Mouse (Mus musculus) midbrain, embryonic 15.5 days (tissue): ENCODE data around the gene Smim20. TPM values are rescaled to one million over a fixed set of nuclear protein-coding genes. Genes with fewer than 3 reads are reported as not detected.
A peak's percentile ranks its signal among the peaks of the same experiment; 100 is the strongest.

Source experiments
- ATAC-seq: fragments of 200-750 bp; cut with Nextera tagmentation; replicated peaks from 2 replicates; pipeline ENCODE4 v1.8.0; 2017; ENCODE audit warnings: moderate TSS enrichment
- H3K27ac ChIP-seq: fragments of 300-500 bp; sonication (generic); 2 replicates; pipeline ENCODE4 v1.5.1; 2015; ENCODE audit warnings: mild to moderate bottlenecking, inconsistent platforms
- H3K27me3 ChIP-seq: fragments of 300-500 bp; sonication (generic); replicated peaks from 2 replicates; pipeline ENCODE4 v1.6.1; 2015; ENCODE audit warnings: inconsistent platforms
- H3K36me3 ChIP-seq: fragments of 300-500 bp; sonication (generic); replicated peaks from 2 replicates; pipeline ENCODE4 v1.6.1; 2015; ENCODE audit warnings: inconsistent platforms
- H3K4me1 ChIP-seq: fragments of 300-500 bp; sonication (generic); 2 replicates; pipeline ENCODE4 v1.6.1; 2015; ENCODE audit warnings: inconsistent platforms
- H3K4me2 ChIP-seq: fragments of 300-500 bp; sonication (generic); 2 replicates; pipeline ENCODE4 v1.6.1; 2015; ENCODE audit warnings: inconsistent platforms, mild to moderate bottlenecking, moderate library complexity
- H3K4me3 ChIP-seq: fragments of 300-500 bp; sonication (generic); 2 replicates; pipeline ENCODE4 v1.5.1; 2015; ENCODE audit warnings: mild to moderate bottlenecking, inconsistent platforms
- H3K9ac ChIP-seq: fragments of 300-500 bp; sonication (generic); 2 replicates; pipeline ENCODE4 v1.6.1; 2015; ENCODE audit warnings: mild to moderate bottlenecking, inconsistent platforms
- H3K9me3 ChIP-seq: fragments of 300-500 bp; sonication (generic); 2 replicates; pipeline ENCODE4 v1.6.1; 2016; ENCODE audit warnings: inconsistent platforms
- WGBS: fragments of 180-500 bp; shearing (Covaris S2); methylation state at CpG from one replicate; pipeline ENCODE4 v1.1.7; 2015; ENCODE audit warnings: mixed read lengths; 5-methylcytosine and 5-hydroxymethylcytosine counted together
- polyA plus RNA-seq: library from polyadenylated mRNA; unstranded; fragments of >200 nt; fragmentation: Nextera tagmentation; extraction: Ambion mirVana; gene quantifications from 2 replicates; pipeline ENCODE4 v1.2.1, GENCODE M21; 2015

The Smim20 gene
- polyA plus RNA-seq, 1 experiment from 2014 or later: 67.8 TPM

DNA sequence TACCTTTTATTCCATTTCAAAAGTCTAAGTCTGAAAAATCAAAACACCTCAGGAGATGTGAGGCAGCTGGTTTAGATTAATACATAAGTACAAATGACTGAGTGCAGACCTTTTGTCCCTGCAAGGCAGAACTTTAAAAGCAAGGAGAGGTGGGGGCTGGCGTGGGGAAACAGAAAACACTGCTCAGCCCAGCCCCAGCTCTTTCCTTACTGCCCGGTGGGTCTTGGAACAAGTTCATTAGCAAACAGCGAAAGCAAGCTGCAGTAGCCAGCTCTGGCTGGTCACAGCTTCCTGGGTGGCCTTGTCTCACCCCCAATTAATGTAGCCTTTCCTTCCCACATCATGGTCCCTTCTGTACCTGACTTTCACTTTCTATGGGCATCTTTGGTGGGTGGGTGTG lies 53.4 kb downstream of the Smim20 start:
- Histone ChIP-seq H3K4me2 (no peak overlapping the region), H3K27ac (no peak overlapping the region), H3K4me1 (peaks cover 8% of the 10 kb centered on the region), H3K36me3 (no peaks in the 10 kb centered on the region), H3K27me3 (no peaks in the 10 kb centered on the region), H3K9me3 (no peaks in the 10 kb centered on the region), H3K4me3 (no peak overlapping the region), H3K9ac (no peak overlapping the region)
- ATAC-seq: peak; percentile 37; the same call in 1 of the 2 replicates
- 44% methylated on average over 3 of the region's 3 CpGs for WGBS

DNA sequence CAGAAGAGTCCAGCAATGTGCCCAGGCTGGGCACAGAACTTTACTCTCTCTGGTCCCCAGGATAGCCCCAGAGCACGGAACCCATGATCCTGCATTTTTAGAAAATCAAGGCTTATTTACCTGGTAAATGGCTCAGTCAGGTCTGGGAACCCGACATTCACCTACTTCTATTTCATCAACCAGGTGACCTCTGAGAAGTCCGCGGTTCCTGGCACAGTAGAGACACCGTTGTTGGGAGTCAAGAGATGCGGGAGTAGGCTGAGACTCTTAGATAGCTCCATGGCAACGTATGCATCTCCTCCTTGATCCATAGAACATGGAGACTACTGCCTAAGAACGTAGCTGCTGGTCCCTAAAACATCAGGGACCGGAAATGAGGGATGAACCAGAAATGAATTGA lies 55.0 kb downstream of the Smim20 start:
- H3K27me3 ChIP-seq: no peaks in the 10 kb centered on the region
- no peak overlapping the region for H3K4me2 ChIP-seq
- peaks cover 21% of the 10 kb centered on the region for H3K4me1 ChIP-seq
- H3K9me3 ChIP-seq: no peaks in the 10 kb centered on the region
- WGBS: 93% methylated on average over 9 of the region's 9 CpGs
- no peak overlapping the region for H3K9ac ChIP-seq
- no peak overlapping the region for H3K4me3 ChIP-seq
- H3K27ac ChIP-seq: no peak overlapping the region
- no peak for ATAC-seq
- no peaks in the 10 kb centered on the region for H3K36me3 ChIP-seq

DNA sequence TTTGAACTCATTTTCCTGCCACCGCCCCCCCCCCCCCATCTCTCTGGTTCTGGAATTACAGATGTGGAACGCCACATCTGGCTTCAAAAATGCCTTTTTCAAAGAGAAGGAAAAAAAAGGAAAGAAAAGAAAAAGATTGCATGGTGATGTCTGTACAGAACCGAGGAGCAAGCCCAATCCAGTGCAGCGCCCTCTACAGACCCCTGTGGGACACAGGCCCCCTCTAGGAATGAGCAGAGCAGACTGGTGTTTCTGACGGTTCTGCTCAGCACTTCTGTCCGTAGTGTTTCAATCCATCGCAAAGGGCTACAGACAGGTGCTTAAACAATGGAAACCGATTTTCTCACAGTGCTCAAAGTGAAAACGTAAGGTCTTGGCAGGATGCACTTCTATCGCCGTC lies 55.6 kb downstream of the Smim20 start:
- WGBS: 82% methylated on average over 11 of the region's 11 CpGs
- H3K9me3 ChIP-seq: no peaks in the 10 kb centered on the region
- no peak overlapping the region for H3K27ac ChIP-seq
- no peak overlapping the region for H3K4me2 ChIP-seq
- no peak overlapping the region for H3K4me3 ChIP-seq
- H3K9ac ChIP-seq: no peak overlapping the region
- ATAC-seq: no peak
- peaks cover 21% of the 10 kb centered on the region for H3K4me1 ChIP-seq
- H3K36me3 ChIP-seq: no peaks in the 10 kb centered on the region
- H3K27me3 ChIP-seq: no peaks in the 10 kb centered on the region

DNA sequence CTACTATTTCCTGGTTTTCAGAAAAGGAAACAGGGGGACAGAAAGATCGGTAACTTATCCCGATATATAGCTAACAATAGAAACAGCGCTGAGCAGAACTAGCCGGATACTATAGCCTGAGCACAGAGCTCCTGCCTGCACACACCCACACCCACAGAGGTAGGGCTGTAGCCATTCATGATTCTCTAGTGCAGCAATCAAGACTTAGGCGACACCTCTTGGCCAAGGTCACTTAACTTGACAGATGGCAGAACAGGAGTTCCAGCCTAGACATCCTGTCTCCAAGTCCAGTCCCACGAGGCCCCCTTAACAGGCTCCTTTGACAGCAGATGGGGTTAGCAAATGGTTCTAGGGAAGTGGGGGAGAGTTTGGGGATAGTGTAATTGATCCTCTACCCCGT lies 56.2 kb downstream of the Smim20 start:
- Histone ChIP-seq H3K4me1 (peaks cover 21% of the 10 kb centered on the region), H3K4me2 (no peak overlapping the region), H3K27ac (no peak overlapping the region), H3K9me3 (no peaks in the 10 kb centered on the region), H3K4me3 (no peak overlapping the region), H3K36me3 (no peaks in the 10 kb centered on the region), H3K27me3 (no peaks in the 10 kb centered on the region), H3K9ac (no peak overlapping the region)
- no peak for ATAC-seq
- 83% methylated on average over 7 of the region's 7 CpGs for WGBS

DNA sequence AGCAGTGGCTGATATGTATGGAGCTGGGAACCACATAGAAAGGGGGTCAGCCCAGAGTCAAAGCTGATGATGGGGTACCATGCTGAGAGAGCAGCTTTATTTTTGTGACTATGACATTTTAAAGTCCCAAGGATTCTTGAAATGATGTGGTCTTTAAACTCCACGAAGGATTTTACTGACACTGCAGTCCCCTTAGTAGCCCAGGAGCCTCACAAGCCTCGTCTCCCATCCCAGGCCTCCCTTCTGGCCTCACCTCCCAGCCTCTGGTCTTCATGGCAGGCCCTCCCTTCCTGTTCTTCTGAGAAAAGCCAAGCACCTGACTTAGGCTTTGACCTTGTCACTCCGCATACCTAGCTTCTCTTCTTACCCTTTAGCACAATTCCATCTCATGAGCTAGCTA lies 57.4 kb downstream of the Smim20 start:
- no peak for ATAC-seq
- H3K9me3 ChIP-seq: no peaks in the 10 kb centered on the region
- no peak overlapping the region for H3K9ac ChIP-seq
- H3K4me3 ChIP-seq: no peak overlapping the region
- no peak overlapping the region for H3K27ac ChIP-seq
- no peak overlapping the region for H3K4me2 ChIP-seq
- H3K27me3 ChIP-seq: no peaks in the 10 kb centered on the region
- WGBS: 73% methylated on average over 3 of the region's 3 CpGs
- no peaks in the 10 kb centered on the region for H3K36me3 ChIP-seq
- H3K4me1 ChIP-seq: peaks cover 21% of the 10 kb centered on the region

DNA sequence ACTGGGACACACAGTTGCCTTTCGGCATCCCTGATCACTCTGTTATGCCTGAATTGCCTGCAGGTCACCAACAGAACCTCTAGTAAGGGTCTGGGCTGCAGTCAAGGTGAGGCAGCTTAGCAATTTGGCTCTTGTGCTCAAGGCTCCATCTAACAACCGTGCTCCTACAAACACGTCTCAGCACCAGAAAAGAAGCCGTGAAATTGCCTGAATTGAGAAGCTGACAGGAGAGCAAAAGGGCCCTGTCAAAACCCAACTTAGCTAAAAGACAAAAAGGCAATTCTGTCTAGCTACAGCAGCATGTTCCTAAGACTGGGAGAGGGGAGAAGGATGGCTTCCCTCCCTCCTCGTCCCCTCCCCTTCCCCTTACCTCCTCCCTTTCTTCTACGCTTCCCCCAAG lies 57.9 kb downstream of the Smim20 start:
- ATAC-seq: no peak; the same call in 1 of the 2 replicates
- H3K4me3 ChIP-seq: no peak overlapping the region
- no peaks in the 10 kb centered on the region for H3K36me3 ChIP-seq
- no peak overlapping the region for H3K27ac ChIP-seq
- H3K4me1 ChIP-seq: peaks cover 21% of the 10 kb centered on the region
- WGBS: 23% methylated on average over 6 of the region's 6 CpGs
- H3K9ac ChIP-seq: no peak overlapping the region
- no peaks in the 10 kb centered on the region for H3K27me3 ChIP-seq
- no peak overlapping the region for H3K4me2 ChIP-seq
- H3K9me3 ChIP-seq: no peaks in the 10 kb centered on the region

DNA sequence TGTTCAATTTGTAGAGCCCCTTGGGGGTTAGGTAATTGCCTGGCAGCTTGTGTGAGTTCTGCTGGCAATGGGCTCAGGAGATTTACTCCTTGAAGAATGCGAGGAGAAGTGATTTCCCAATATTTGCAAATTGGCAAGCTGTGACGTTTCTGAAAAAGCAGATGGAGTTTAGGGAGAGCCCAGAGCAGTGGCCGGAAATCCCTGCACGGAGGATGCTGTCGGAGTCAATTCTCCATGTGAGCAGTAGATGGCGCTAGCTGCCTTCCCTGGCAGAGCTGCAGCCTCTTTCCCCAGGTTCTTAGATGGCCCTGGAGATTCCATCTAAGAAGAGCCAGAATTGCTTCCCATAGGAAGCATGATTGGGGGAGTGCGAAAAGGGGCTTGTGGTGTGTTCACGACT lies 59.1 kb downstream of the Smim20 start:
- 3% methylated on average over 8 of the region's 8 CpGs for WGBS
- no peaks in the 10 kb centered on the region for H3K9me3 ChIP-seq
- H3K4me3 ChIP-seq: no peak overlapping the region
- ATAC-seq: peak; percentile 73
- H3K36me3 ChIP-seq: no peaks in the 10 kb centered on the region
- 0 out of 2 replicates have a peak overlapping the region, but pooled peaks have one; percentile 23 for H3K27ac ChIP-seq
- H3K4me1 ChIP-seq: peaks cover 21% of the 10 kb centered on the region
- peak overlapping the region; percentile 30 for H3K4me2 ChIP-seq
- no peak overlapping the region for H3K9ac ChIP-seq
- no peaks in the 10 kb centered on the region for H3K27me3 ChIP-seq

DNA sequence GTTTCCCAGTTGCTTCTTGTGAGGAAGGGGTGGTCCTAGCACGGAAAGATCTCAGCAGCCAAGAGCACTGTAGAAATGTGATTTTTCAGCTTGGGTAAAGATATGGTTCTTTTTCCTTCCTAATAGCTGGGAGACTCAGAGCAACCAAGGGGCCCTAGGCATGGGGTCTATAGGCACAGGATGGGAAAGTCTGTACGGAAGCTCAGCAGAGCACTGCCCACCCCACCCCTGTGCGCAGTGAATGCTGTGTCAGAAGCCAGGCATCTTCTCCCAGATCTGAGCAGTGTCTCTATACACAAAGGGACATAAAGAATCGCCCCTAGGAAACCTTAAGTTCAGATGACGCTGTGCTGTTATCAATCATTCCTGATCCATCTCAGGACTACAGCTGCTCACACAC lies 59.6 kb downstream of the Smim20 start:
- H3K9me3 ChIP-seq: no peaks in the 10 kb centered on the region
- WGBS: 71% methylated on average over 5 of the region's 5 CpGs
- no peak overlapping the region for H3K27ac ChIP-seq
- H3K36me3 ChIP-seq: no peaks in the 10 kb centered on the region
- H3K9ac ChIP-seq: no peak overlapping the region
- peak; percentile 40 for ATAC-seq
- peaks cover 21% of the 10 kb centered on the region for H3K4me1 ChIP-seq
- H3K4me2 ChIP-seq: no peak overlapping the region
- H3K4me3 ChIP-seq: no peak overlapping the region
- H3K27me3 ChIP-seq: no peaks in the 10 kb centered on the region

Other genes starting within 250 kb of the Smim20 start
- gene Slc34a2, start 229.0 kb upstream of the Smim20 start, polyA plus RNA-seq: 0.08 and 0.09 TPM in 2 replicates
- 6.1 and 7.3 TPM in 2 replicates for gene Sel1l3, start 53.2 kb upstream of the Smim20 start, polyA plus RNA-seq
- gene Rbpj, start 199.1 kb downstream of the Smim20 start, polyA plus RNA-seq: 30.7 and 32.2 TPM in 2 replicates